Mouse (Mus musculus) spleen, adult 2 months (tissue): Measurements from ENCODE around the gene Cacna1a. TPM values are rescaled to one million over a fixed set of nuclear protein-coding genes. Genes with fewer than 3 reads are reported as not detected.

ENCODE experiments used
- DNase-seq, 2 experiments: peaks; one replicate each; pipeline versions ENCODE4 v3.0.0 to v3.0.0-alpha.2; 2012 to 2021; ENCODE audit warnings: low spot score in 2 of 2, low read depth in 1 of 2
- H3K27ac ChIP-seq: fragments of 200-500 bp; 2 replicates; pipeline ENCODE4 v1.5.1; 2012; ENCODE audit warnings: low read length, inconsistent platforms; ENCODE audit not compliant: insufficient read depth
- H3K27me3 ChIP-seq: fragments of 200-500 bp; 2 replicates; pipeline ENCODE4 v1.6.1; 2012; ENCODE audit warnings: mild to moderate bottlenecking, moderate library complexity, low read length, inconsistent platforms; ENCODE audit not compliant: control insufficient read depth, insufficient read depth
- H3K36me3 ChIP-seq: fragments of 200-500 bp; 2 replicates; pipeline ENCODE4 v1.6.1; 2012; ENCODE audit warnings: mild to moderate bottlenecking, low read length, inconsistent platforms; ENCODE audit not compliant: control insufficient read depth, insufficient read depth
- H3K4me1 ChIP-seq: fragments of 200-500 bp; 2 replicates; pipeline ENCODE4 v1.6.1; 2011; ENCODE audit warnings: inconsistent platforms; ENCODE audit not compliant: control insufficient read depth, insufficient read depth, insufficient read length
- H3K4me3 ChIP-seq: fragments of 200-500 bp; 2 replicates; pipeline ENCODE4 v1.5.1; 2011; ENCODE audit warnings: mild to moderate bottlenecking, inconsistent platforms; ENCODE audit not compliant: insufficient read depth, insufficient read length; ENCODE audit errors: extremely low read depth
- CTCF ChIP-seq: fragments of 200-500 bp; IDR thresholded peaks from 2 replicates; pipeline ENCODE4 v1.5.1; 2011; ENCODE audit warnings: mild to moderate bottlenecking, inconsistent platforms; ENCODE audit not compliant: insufficient read depth, insufficient read length, insufficient replicate concordance; ENCODE audit errors: extremely low read depth
- POLR2A ChIP-seq: fragments of 200-500 bp; IDR thresholded peaks from 2 replicates; pipeline ENCODE4 v1.6.1; 2011; ENCODE audit warnings: low read depth, low read length, inconsistent platforms
- whole genome bisulfite sequencing: fragments of 180-500 bp; shearing (Covaris S2); methylation state at CpG from one replicate; pipeline ENCODE4 v1.1.7; 2018; 5-methylcytosine and 5-hydroxymethylcytosine counted together
- polyA plus RNA-seq: library from polyadenylated mRNA; depleted of rRNA; stranded (reverse); fragments of >200 nt; gene quantifications from 2 replicates; pipeline ENCODE4 v1.2.3, GENCODE M21; 2012; rRNA removed

Gene Cacna1a
- polyA plus RNA-seq, 1 experiment: 7.0 TPM

GRCm38 (mm10) chr8:84689091-84689915 is 301.1 kb downstream of the Cacna1a start:
- peak overlapping the region; percentile 62 for H3K4me3 ChIP-seq
- TF ChIP-seq CTCF (no peak), POLR2A (no peak; the same call in 1 of the 2 replicates)
- H3K27ac ChIP-seq: no peak overlapping the region; the same call in 1 of the 2 replicates
- WGBS: under 1% methylated on average over 47 of the region's 47 CpGs
- no peaks in the 10 kb centered on the region for H3K27me3 ChIP-seq
- peaks cover 18% of the 10 kb centered on the region; the same call in 1 of the 2 replicates for H3K4me1 ChIP-seq
- DNase-seq: peak; percentile 75 to 89
- peaks cover 8% of the 10 kb centered on the region for H3K36me3 ChIP-seq

Other genes with a start within 250 kb of the Cacna1a start
- gene Cc2d1a, start 240.5 kb upstream of the Cacna1a start, polyA plus RNA-seq: 21.0 and 26.6 TPM in 2 replicates
- gene 4930432K21Rik, start 240.4 kb upstream of the Cacna1a start, polyA plus RNA-seq: 1.4 TPM in 2 replicates
- gene Nanos3, start 203.2 kb upstream of the Cacna1a start, polyA plus RNA-seq: 1.2 TPM in 1 of 2 replicates, not detected in the other
- 11.3 and 17.5 TPM in 2 replicates for gene Zswim4, start 151.4 kb upstream of the Cacna1a start, polyA plus RNA-seq
- gene D8Ertd738e, start 138.7 kb upstream of the Cacna1a start, polyA plus RNA-seq: 68.3 and 88.3 TPM in 2 replicates
- 59.5 and 104 TPM in 2 replicates for gene Mri1, start 131.1 kb upstream of the Cacna1a start, polyA plus RNA-seq
- 26.0 and 27.1 TPM in 2 replicates for gene Ccdc130, start 118.1 kb upstream of the Cacna1a start, polyA plus RNA-seq